Mouse (Mus musculus) ovary, postnatal 36 days (tissue): ENCODE measurements around the gene Dhrs9.

Source experiments
- DNase-seq: peaks from one replicate; pipeline ENCODE4 v3.0.0; 2022; ENCODE audit warnings: low spot score, mixed read lengths

Gene Dhrs9

GRCm38 (mm10) chr2:69424829-69425228 lies 44.6 kb downstream of the Dhrs9 start:
- no peak for DNase-seq

- DNase-seq: no peak
Observed at GRCm38 (mm10) chr2:69426081-69426480, 45.8 kb downstream of the Dhrs9 start.

GRCm38 (mm10) chr2:69427141-69427540 lies 46.9 kb downstream of the Dhrs9 start:
- DNase-seq: no peak

GRCm38 (mm10) chr2:69428116-69428515 lies 47.9 kb downstream of the Dhrs9 start:
- peak; percentile 46 for DNase-seq

- DNase-seq: no peak
Observed at GRCm38 (mm10) chr2:69441656-69442055, 61.4 kb downstream of the Dhrs9 start.

- no peak for DNase-seq
Observed at GRCm38 (mm10) chr2:69445896-69446472, 65.7 kb downstream of the Dhrs9 start.

GRCm38 (mm10) chr2:69448581-69448980 lies 68.3 kb downstream of the Dhrs9 start:
- DNase-seq: no peak

GRCm38 (mm10) chr2:69451128-69451527 lies 70.9 kb downstream of the Dhrs9 start:
- DNase-seq: no peak
